Mouse (Mus musculus) CH12.LX (cell line): ENCODE data around the gene Ppm1b. TPM values are rescaled to one million over a fixed set of nuclear protein-coding genes. Genes with fewer than 3 reads are reported as not detected.

Experiments
- DNase-seq: peaks from one replicate; pipeline ENCODE4 v3.0.0-alpha.2; 2013; ENCODE audit errors: extremely low read depth
- H3K27ac ChIP-seq: 2 replicates; pipeline ENCODE4 v1.5.1; 2012; ENCODE audit warnings: low read depth, mild to moderate bottlenecking, control low read depth, moderate library complexity; ENCODE audit not compliant: insufficient read depth
- H3K27me3 ChIP-seq: replicated peaks from 2 replicates; pipeline ENCODE3; 2012; ENCODE audit warnings: inconsistent platforms
- H3K36me3 ChIP-seq, 2 experiments: replicated peaks in 1 of 2; 2 replicates each; pipeline versions ENCODE3 to v1.6.1; 2012; ENCODE audit warnings: inconsistent platforms in 1 of 2, low read length in 1 of 2, mild to moderate bottlenecking in 1 of 2, mixed read lengths in 1 of 2, moderate library complexity in 1 of 2; ENCODE audit not compliant: control insufficient read depth in 1 of 2, insufficient read depth in 1 of 2
- H3K4me1 ChIP-seq, 2 experiments: 2 replicates each; pipeline ENCODE4 v1.6.1; 2012; ENCODE audit warnings: inconsistent platforms in 1 of 2, moderate library complexity in 1 of 2; ENCODE audit not compliant: insufficient read depth in 2 of 2, control insufficient read depth in 1 of 2
- H3K4me2 ChIP-seq: 2 replicates; pipeline ENCODE4 v1.6.1; 2012; ENCODE audit warnings: low read depth, mild to moderate bottlenecking, control low read depth; ENCODE audit not compliant: poor library complexity, insufficient read depth, severe bottlenecking
- H3K4me3 ChIP-seq, 3 experiments: fragments of 150-350 bp in 1 of 3; sonication (generic) in 1 of 3; replicated peaks in 1 of 3; 2 replicates each; pipeline versions ENCODE3 to v1.5.1; 2011 to 2012; ENCODE audit warnings: low read depth in 2 of 3, low read length in 2 of 3, mild to moderate bottlenecking in 2 of 3, moderate library complexity in 2 of 3, control low read depth in 1 of 3, improper control_type of control experiment in 1 of 3, inconsistent platforms in 1 of 3, mixed read lengths in 1 of 3; ENCODE audit not compliant: poor library complexity in 1 of 3
- H3K79me2 ChIP-seq: replicated peaks from 2 replicates; pipeline ENCODE4 v1.6.1; 2012; ENCODE audit warnings: mild to moderate bottlenecking, moderate library complexity; ENCODE audit not compliant: control insufficient read depth, poor library complexity, insufficient read depth, severe bottlenecking; ENCODE audit errors: extremely low read depth
- H3K9ac ChIP-seq: 2 replicates; pipeline ENCODE4 v1.6.1; 2012; ENCODE audit warnings: low read depth, mild to moderate bottlenecking, control low read depth, moderate library complexity; ENCODE audit not compliant: insufficient read depth
- H3K9me3 ChIP-seq: replicated peaks from 2 replicates; pipeline ENCODE3; 2012; ENCODE audit warnings: low read length, inconsistent platforms, mixed read lengths
- EP300 ChIP-seq: IDR thresholded peaks from 2 replicates; pipeline ENCODE4 v1.6.1; 2011; ENCODE audit warnings: low read length, improper control_type of control experiment
- MAX ChIP-seq: IDR thresholded peaks from 2 replicates; pipeline ENCODE4 v1.6.1; 2011; ENCODE audit warnings: low read length, improper control_type of control experiment
- MAZ ChIP-seq: IDR thresholded peaks from 2 replicates; pipeline ENCODE4 v1.6.1; 2012; ENCODE audit warnings: low read depth, mild to moderate bottlenecking, inconsistent platforms, low read length, improper control_type of control experiment, moderate library complexity
- MXI1 ChIP-seq: IDR thresholded peaks from 2 replicates; pipeline ENCODE4 v1.6.1; 2011; ENCODE audit warnings: mild to moderate bottlenecking, low read depth, low read length, improper control_type of control experiment
- MYC ChIP-seq: IDR thresholded peaks from 2 replicates; pipeline ENCODE4 v1.6.1; 2011; ENCODE audit warnings: low read depth, mild to moderate bottlenecking, improper control_type of control experiment, low read length
- NRF1 ChIP-seq: IDR thresholded peaks from 2 replicates; pipeline ENCODE4 v1.6.1; 2014; ENCODE audit warnings: low read depth, mild to moderate bottlenecking, inconsistent platforms, low read length, improper control_type of control experiment, moderate library complexity
- RAD21 ChIP-seq: IDR thresholded peaks from 2 replicates; pipeline ENCODE4 v1.6.1; 2011; ENCODE audit warnings: low read depth, mild to moderate bottlenecking, low read length, improper control_type of control experiment, moderate library complexity
- SMC3 ChIP-seq: IDR thresholded peaks from 2 replicates; pipeline ENCODE4 v1.6.1; 2011; ENCODE audit warnings: low read depth, low read length, improper control_type of control experiment
- UBTF ChIP-seq: IDR thresholded peaks from 2 replicates; pipeline ENCODE4 v1.6.1; 2012; ENCODE audit warnings: low read depth, mild to moderate bottlenecking, inconsistent platforms, low read length, improper control_type of control experiment, moderate library complexity
- ZC3H11A ChIP-seq: IDR thresholded peaks from 2 replicates; pipeline ENCODE4 v1.6.1; 2012; ENCODE audit warnings: low read depth, mild to moderate bottlenecking, inconsistent platforms, low read length, improper control_type of control experiment
- ZKSCAN1 ChIP-seq: IDR thresholded peaks from 2 replicates; pipeline ENCODE4 v1.6.1; 2012; ENCODE audit warnings: low read depth, inconsistent platforms, low read length, improper control_type of control experiment, borderline replicate concordance
- ZMIZ1 ChIP-seq: IDR thresholded peaks from 2 replicates; pipeline ENCODE4 v1.6.1; 2012; ENCODE audit warnings: low read depth, mild to moderate bottlenecking, inconsistent platforms, low read length, improper control_type of control experiment
- dilution Hi-C: fragments of 300-500 bp; cut with MboI; formaldehyde crosslinking; loops from 2 replicates; pipeline ENCODE4 v1.14.3; 2020; ENCODE audit warnings: low sequenced_read_pairs; ENCODE audit not compliant: extremely low pct_unique_long_range_greater_than_20kb, extremely low pct_ligation_motif_present
- in situ Hi-C: fragments of 300-500 bp; cut with MboI; formaldehyde crosslinking; loops from 3 replicates; pipeline ENCODE4 v1.14.3; 2019; ENCODE audit warnings: low sequenced_read_pairs, low pct_ligation_motif_present, low pct_unique_long_range_greater_than_20kb, mixed read lengths
- polyA plus RNA-seq: library from polyadenylated mRNA; unstranded; fragments of >175 nt; gene quantifications from 2 replicates; pipeline ENCODE4 v1.2.1, GENCODE M21; 2012; ENCODE audit warnings: low read depth; ENCODE audit not compliant: insufficient read length
- total RNA-seq, 2 experiments: library from RNA; depleted of rRNA; stranded (reverse); fragments of 300-350 nt in 1 of 2; fragments of >200 nt in 1 of 2; gene quantifications; 2 replicates each; pipeline ENCODE4 v1.2.3; 2012 to 2014

The Ppm1b gene
- total and polyA plus RNA-seq, 3 experiments: 37.7 to 49.6 (median 39.5) TPM

DNA sequence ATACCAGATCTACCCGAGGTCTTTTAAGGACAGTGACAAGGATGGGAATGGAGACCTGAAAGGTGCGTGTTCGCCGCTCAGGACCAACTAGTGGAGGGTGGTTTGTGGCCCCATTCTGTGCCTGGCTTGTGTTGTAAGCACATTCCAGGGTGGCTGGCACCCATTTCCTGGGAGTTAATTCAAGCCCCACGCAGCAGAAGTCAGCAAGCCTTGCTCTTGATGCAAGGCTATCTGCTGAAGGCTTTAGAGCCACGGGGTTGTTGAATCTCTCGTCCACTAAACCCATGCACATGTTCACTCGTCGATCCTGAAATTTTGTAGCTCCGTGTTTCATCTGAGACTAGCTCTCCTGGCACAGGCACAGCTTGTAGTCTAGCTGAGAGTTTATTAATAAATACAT lies 72.3 kb downstream of the Ppm1b start:
- TF ChIP-seq EP300 (no peak), MAX (no peak)

DNA sequence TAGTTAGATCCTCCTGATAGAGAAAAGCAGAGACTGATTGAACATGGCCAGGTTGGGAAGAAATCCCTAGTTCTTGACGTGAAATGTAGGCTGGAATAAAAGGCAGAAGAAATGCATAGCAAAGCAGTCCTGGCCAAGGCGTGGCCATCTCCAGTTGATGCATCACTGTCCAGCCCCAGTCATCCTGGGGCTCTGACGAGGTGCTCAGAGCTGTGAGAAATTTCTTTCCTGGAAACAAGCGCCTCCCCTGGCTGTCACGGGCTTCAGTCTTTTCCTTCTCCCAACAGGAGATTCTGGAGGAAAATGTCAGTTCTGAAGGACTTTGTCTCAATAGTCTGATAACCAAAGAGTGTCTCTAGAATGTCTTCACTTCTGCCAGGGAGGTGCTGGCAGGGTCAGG lies 74.1 kb downstream of the Ppm1b start:
- Histone ChIP-seq H3K27ac (no peak overlapping the region), H3K9ac (no peak overlapping the region), H3K79me2 (no peaks in the 10 kb centered on the region), H3K4me2 (no peak overlapping the region), H3K9me3 (no peaks in the 10 kb centered on the region), H3K4me3 (no peak overlapping the region), H3K36me3 (no peaks in the 10 kb centered on the region), H3K4me1 (peaks cover 0 to 4% of the 10 kb centered on the region in 2 experiments; a peak in 1 of 4 replicates), H3K27me3 (no peaks in the 10 kb centered on the region)
- no peak for TF ChIP-seq ZMIZ1
- no peak for TF ChIP-seq SMC3
- TF ChIP-seq MAZ: no peak
- TF ChIP-seq ZKSCAN1: no peak
- dilution Hi-C loops (no loop called here), in situ Hi-C loops (no loop called here)
- DNase-seq: no peak

More for the DNA sequence above, 72.3 kb downstream of the Ppm1b start:
- dilution Hi-C loops (no loop called here), in situ Hi-C loops (no loop called here)
- no peak for DNase-seq
- Histone ChIP-seq H3K27me3 (no peaks in the 10 kb centered on the region), H3K27ac (no peak overlapping the region), H3K4me2 (no peak overlapping the region), H3K9ac (no peak overlapping the region), H3K36me3 (peaks cover 0 to 8% of the 10 kb centered on the region in 2 experiments), H3K9me3 (no peaks in the 10 kb centered on the region), H3K79me2 (no peaks in the 10 kb centered on the region), H3K4me3 (no peak overlapping the region), H3K4me1 (peaks cover 0 to under 1% of the 10 kb centered on the region in 2 experiments; a peak in 2 of 4 replicates)

DNA sequence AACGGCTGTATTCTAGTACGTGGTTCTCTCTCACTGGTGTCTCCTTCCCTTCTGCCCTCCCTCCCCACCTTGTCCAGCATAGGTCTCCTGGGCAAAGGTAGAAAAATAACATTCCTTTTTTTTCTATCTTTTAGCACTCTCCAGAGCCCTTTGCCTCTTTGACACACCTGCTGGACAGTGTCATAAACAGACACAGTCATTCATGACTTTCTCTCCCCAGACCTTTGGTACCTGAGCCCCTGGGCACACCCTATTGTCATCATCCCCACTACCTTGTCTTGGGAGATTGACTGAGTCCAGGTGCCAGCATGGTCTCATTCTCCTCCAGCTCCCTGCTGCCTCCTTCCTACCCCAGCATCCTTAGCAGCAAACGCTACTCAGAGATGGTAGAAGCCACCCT lies 76.5 kb downstream of the Ppm1b start:
- Histone ChIP-seq H3K4me2 (no peak overlapping the region), H3K36me3 (no peaks in the 10 kb centered on the region), H3K4me1 (peaks cover 0 to 4% of the 10 kb centered on the region in 2 experiments; a peak in 1 of 4 replicates), H3K79me2 (no peaks in the 10 kb centered on the region), H3K9ac (no peak overlapping the region), H3K27me3 (no peaks in the 10 kb centered on the region), H3K9me3 (no peaks in the 10 kb centered on the region), H3K27ac (no peak overlapping the region), H3K4me3 (no peak overlapping the region)
- in situ Hi-C loops (no loop called here), dilution Hi-C loops (no loop called here)
- TF ChIP-seq MXI1 (no peak), MYC (no peak), RAD21 (no peak), UBTF (no peak), MAX (no peak), ZC3H11A (no peak), NRF1 (no peak)
- no peak for DNase-seq
